Mouse (Mus musculus) c-Kit-negative CD71-positive TER-119-positive erythroid progenitor cells, embryonic 14.5 days (primary cell): ENCODE results near the gene Clstn2.

Experiments
- DNase-seq: peaks from one replicate; pipeline ENCODE4 v3.0.0-alpha.2; 2013; ENCODE audit warnings: low read depth, low spot score

Gene Clstn2

GRCm38 (mm10) chr9:97679106-97679505, 353.9 kb downstream of the Clstn2 start:
- DNase-seq: no peak

- DNase-seq: no peak
Observed at GRCm38 (mm10) chr9:97677075-97677474, 355.9 kb downstream of the Clstn2 start.

- DNase-seq: no peak
Observed at GRCm38 (mm10) chr9:97672681-97673080, 360.3 kb downstream of the Clstn2 start.

- no peak for DNase-seq
Observed at GRCm38 (mm10) chr9:97672224-97672623, 360.8 kb downstream of the Clstn2 start.

DNA sequence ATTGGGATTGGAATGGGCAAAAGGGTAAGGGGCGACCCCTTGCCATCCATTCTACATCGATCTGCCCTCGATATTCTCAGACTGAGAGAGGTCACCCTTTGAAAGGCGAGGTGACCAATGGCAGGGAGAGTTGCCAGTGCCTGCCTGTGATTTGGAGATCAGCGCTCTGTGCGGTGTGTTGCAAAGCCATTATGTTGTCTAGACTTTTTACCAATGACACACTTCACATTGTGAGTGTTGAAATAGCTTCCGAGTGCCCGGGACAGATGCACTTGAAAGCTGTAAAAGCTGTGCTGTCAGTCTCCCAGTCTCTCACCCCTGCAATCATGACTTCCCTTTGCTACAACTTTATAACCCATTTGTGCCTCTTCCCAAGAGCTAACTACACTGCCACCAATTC, 362.3 kb downstream of the Clstn2 start:
- no peak for DNase-seq

DNA sequence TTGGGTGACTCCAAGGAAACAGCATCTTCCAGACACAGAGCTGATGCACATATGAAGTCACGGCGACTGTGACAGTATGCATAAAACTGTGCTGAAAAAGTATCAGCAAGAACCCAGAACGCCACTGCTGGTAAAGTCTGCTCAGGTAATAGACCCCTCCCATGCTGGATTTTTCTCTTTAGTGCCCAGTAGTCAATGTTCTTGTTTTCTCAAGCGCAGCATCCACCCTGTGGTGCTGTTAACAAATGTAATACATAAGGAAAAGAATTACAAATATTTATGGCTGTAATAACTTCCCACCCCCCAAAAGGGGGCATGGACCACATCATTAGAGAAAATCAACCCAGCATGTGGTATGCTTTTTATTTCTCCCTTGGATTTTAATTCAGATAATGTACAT, 372.0 kb downstream of the Clstn2 start:
- DNase-seq: no peak

- no peak for DNase-seq
Observed at GRCm38 (mm10) chr9:97658736-97659135, 374.2 kb downstream of the Clstn2 start.

GRCm38 (mm10) chr9:97648409-97648808, 384.6 kb downstream of the Clstn2 start:
- no peak for DNase-seq

GRCm38 (mm10) chr9:97645746-97646145, 387.2 kb downstream of the Clstn2 start:
- DNase-seq: no peak

- DNase-seq: no peak
Observed at GRCm38 (mm10) chr9:97642396-97642795, 390.6 kb downstream of the Clstn2 start.

- no peak for DNase-seq
Observed at GRCm38 (mm10) chr9:97639967-97640549, 392.9 kb downstream of the Clstn2 start.

DNA sequence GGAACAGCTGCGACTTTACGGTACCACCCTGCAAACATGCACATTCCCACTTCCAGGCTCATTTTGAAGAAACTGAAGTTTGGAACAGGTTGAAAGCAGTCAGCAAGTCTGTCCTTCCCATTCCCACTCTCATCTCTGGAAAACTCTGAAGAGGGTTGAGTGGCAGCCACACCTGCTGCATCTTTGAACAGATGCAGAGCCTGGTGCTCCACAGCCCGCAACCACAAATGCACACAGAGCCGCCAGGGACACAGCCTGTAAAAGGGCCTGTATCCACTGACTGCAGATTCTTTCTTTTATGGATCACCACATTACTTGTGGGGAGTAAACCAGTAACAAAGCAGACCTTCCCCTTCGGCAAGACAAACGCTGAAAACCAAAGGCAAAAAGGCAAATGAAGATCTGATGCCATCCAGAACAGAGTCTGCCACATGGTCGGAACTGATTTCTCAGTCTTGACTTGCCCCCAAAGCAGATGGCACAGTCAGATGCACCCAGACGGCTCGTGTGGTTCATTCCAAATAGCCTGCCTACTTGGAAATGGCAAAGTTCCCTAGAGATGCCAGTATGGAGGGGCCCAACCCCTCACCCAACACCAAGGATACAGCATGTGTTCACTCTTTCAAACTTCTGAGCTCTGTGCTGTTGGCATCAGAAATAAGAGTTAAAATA, 394.2 kb downstream of the Clstn2 start:
- DNase-seq: no peak

DNA sequence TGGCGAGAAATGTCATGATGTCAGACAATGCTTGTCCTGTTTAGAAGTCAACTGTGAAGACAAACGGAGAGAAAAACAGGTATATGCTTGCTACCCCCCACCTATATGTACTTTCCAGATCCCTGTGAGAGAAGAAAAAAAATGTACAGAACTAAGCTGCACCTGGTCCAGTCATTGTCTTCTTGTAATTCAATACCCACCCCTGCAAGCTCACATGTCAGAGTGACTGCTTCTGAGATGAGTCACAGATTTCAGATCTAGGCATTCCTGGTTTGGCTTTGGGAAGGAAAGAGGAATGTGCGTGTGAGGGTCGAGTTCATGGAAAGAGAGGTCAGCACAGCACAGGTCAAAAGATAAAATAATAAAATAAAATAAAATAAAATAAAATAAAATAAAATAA, 397.6 kb downstream of the Clstn2 start:
- no peak for DNase-seq

DNA sequence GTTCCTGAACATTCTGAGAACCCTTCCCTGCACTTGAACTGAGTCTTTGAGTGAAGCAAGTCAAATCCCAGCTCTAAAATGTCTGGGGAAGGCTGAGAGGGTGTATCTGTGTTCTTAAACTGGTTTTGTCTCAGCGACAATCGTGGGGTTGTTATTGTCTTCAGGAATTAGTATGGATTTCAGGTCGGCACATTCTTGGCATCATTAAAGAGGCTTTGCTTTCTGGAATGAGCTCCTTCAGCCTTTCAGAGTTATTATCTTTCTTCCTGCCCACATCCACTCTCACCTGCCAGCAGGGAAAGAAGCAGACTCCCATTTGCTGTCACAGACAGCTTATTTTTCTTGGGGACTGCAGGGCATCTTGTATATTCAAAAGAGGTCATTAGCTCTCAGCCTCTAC, 398.1 kb downstream of the Clstn2 start:
- no peak for DNase-seq

DNA sequence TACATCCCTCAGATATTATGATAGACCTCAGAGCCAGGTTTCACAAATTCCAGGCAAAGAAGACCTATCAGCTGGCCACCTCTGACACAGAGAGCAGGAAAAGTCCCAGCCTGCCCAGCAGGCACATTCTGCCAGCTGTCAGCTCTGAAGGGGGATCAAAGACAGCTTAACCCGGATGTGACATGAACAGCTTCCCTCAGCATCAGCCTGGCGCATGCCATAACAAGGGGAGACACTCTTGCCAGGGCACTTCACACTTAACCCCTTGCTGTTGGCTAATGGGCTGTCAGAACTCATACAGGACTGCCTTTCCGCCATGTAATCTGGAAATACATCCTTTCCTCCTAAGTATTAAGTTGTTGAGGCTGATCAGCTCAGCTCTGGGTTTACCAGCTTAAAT, 403.8 kb downstream of the Clstn2 start:
- no peak for DNase-seq

- DNase-seq: no peak
Observed at GRCm38 (mm10) chr9:97628361-97628908, 404.5 kb downstream of the Clstn2 start.

GRCm38 (mm10) chr9:97627916-97628315, 405.1 kb downstream of the Clstn2 start:
- DNase-seq: no peak

- no peak for DNase-seq
Observed at GRCm38 (mm10) chr9:97610566-97610965, 422.4 kb downstream of the Clstn2 start.

- DNase-seq: no peak
Observed at GRCm38 (mm10) chr9:97603729-97604128, 429.3 kb downstream of the Clstn2 start.

DNA sequence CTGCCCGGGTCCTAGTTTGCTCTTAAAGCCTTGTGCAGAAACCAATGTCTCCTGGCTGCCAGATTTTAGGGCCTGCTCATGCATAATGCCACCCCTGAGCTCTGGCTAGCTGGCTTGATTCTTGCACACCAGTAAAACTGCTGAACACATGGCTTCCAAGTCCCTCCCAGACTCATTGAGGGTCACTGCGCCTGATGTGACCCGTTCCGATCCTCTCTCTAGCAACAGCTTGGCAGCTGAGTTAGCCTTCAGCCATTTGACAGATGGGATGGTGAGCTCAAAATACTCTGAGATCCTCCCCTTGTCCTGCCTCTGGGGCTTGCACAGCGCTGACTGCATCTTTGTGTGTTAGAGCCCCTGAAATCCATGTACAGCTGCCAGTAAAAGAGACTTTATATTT, 430.5 kb downstream of the Clstn2 start:
- no peak for DNase-seq

GRCm38 (mm10) chr9:97599006-97599405, 434.0 kb downstream of the Clstn2 start:
- no peak for DNase-seq

GRCm38 (mm10) chr9:97590712-97591111, 442.3 kb downstream of the Clstn2 start:
- no peak for DNase-seq

DNA sequence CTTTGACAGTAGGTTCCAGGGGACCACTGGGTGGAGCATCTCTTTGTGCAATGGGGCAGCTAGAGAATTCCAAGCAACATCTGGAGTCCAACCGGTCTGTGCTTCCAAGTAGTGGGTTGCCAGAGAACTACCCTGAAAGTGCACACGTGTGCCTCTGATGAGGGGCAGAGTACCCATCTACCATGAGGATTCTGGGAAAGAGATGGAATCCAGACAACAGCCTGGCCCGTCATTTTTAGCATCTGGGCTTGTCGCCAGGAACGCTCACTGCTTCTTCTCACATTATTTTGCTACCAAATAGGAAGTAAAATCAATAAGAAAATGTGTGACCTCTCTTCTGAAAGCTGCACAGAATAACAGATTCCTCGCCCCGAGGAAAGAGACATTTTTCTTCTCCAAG, 462.1 kb downstream of the Clstn2 start:
- no peak for DNase-seq
